Mouse (Mus musculus) fat pad, adult 2 months (tissue): ENCODE results near the gene Polg.

Experiments used
- DNase-seq: peaks from one replicate; pipeline ENCODE4 v3.0.0-alpha.2; 2011; ENCODE audit warnings: low read depth, low spot score; ENCODE audit errors: extremely low read depth

Polg gene

GRCm38 (mm10) chr7:79502152-79503102 is 36.3 kb upstream of the Polg start:
- no peak for DNase-seq

GRCm38 (mm10) chr7:79501581-79502031 is 35.4 kb upstream of the Polg start:
- DNase-seq = no peak

- DNase-seq = no peak
Observed at GRCm38 (mm10) chr7:79500681-79501306, 34.6 kb upstream of the Polg start.

DNA sequence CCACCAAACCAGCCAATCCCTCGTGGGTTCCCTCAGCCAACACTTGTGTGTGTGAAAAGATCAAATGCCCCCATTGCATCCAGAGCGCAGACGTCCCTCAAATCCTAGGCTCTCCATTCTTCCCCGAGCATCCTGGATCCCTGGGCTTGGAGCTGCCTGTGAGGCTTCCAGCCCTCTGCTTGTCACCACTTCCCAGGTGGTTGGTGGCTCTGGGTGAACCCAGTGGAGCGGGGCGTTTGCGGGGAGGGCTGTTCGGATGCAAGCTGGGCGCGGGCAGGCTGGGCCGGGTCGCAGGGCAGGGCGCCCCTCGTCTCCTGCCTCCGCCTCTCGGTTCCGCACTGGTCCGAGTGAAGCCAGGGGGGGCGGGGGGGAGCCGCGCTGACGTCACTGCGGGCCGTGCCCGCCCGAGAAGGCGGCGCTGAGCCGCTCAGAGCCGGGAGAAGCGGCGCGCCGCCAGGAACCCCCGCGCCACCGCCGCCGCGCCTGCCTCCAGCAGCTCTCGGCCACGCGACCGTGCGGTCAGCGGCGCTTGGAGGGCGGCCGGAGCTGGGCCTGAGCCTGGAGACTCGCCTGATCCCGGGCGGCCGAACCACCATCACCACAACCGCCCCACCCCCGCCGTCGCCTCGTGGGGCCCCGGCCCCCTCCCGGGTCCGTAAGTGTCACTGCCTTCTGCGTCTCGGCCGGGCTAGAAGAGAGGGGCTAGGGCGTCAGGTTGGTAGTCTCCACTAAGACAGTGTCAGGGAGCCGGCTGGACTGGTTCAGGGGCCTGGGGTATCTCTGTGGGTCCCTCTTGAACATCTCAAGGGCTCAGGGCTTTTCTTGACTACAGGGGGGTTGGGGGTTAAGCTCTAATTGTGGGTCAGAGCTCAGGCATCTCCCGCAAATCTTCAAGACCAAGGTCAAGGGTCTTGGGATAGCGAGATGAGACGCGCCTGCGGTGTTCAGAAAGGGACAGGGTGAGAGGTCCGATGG is 33.7 kb upstream of the Polg start:
- no peak for DNase-seq

- DNase-seq = no peak
Observed at GRCm38 (mm10) chr7:79498965-79499595, 32.9 kb upstream of the Polg start.

DNA sequence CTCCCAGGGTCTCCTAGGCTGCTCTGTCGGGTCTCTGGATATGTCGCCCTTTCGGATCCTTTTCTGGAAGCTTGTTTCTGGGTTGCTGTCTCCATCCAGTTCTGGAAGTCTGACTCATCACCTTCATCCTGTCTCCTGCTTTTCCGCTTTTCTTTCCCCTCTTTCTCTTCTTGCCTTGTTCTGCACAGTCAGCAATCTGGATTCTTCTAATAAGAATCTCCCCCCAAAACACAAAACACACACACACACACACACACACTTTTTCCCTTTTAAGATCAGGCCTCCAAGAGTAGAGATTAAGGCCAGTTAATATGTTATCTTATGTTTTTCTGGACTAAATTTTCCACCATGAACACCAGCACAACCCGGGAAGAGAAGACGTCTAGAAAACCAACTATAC is 32.2 kb upstream of the Polg start:
- no peak for DNase-seq

DNA sequence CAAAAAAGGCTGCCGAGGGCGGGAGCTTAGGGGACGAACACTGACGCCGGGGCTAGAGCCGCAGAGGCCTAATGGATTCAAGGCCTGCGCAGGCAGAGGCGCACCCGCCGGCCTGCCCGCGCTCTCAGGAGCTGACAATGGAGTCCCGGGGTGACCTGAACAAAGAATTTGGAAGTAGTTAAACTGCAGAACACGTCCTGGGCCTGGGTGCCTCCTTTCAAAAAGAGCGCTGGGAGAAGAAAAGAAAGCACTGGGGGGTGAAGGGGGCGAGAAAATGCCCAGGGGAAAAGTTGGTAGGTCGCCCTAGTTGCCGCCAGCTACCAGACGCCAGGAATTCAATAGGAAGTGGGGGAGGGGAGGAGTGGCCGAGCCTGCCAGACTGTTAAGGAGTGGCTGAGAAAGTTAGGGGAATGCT is 31.5 kb upstream of the Polg start:
- DNase-seq = no peak

DNA sequence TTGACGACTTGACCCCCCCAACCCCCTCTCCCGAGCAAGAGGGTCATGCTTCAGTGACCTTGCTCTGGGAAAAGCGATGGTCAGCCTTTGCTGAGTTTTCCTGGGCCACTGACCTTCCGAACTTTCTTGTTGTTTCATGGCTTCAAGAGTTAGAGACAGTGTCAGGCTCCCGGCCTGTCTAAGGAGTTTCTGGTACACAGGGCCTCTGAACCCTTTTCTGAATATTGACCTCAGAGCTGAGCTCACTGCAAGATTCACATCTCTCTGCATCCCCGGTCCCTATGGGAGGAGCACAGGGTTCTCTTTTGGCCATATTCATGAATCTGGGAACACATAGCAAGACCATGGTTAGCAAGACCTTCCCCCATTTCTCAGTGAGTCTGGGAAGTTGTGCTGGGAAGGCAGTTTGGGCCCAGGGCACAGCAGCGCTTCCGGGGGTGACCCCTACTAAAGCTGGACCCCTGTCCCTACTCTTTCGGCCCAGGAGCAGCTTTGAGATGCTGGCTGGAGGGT is 30.7 kb upstream of the Polg start:
- no peak for DNase-seq

- DNase-seq = no peak
Observed at GRCm38 (mm10) chr7:79495988-79496815, 30.0 kb upstream of the Polg start.

GRCm38 (mm10) chr7:79493915-79494314 is 27.8 kb upstream of the Polg start:
- DNase-seq = no peak

GRCm38 (mm10) chr7:79486528-79486927 is 20.4 kb upstream of the Polg start:
- no peak for DNase-seq

DNA sequence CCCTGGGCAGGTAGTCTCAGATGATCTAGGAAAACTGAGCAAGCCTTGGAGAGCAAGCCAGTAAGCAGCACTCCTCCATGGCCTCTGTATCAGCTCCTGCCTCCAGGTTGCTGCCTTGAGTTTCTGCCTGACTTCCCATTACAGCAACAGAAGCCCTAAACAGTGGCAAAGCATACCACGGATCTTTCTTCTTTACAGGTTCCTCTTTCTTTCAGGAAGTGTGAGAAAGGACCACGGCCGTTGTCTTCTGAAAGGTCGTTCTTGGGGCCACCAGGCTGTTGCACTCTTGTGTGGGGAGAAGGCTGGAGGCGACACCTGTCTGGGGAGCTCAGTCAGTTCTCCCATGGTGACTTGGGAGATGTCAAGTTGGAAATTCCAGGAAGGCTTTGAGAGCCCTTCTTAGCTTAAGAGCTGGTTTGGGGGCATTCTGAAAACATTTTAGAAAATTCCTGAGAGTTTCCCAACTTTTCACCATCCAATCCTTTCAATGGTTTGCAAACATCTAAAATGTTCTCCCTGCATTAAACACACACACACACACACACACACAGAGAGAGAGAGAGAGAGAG is 8.8 kb upstream of the Polg start:
- DNase-seq = no peak

DNA sequence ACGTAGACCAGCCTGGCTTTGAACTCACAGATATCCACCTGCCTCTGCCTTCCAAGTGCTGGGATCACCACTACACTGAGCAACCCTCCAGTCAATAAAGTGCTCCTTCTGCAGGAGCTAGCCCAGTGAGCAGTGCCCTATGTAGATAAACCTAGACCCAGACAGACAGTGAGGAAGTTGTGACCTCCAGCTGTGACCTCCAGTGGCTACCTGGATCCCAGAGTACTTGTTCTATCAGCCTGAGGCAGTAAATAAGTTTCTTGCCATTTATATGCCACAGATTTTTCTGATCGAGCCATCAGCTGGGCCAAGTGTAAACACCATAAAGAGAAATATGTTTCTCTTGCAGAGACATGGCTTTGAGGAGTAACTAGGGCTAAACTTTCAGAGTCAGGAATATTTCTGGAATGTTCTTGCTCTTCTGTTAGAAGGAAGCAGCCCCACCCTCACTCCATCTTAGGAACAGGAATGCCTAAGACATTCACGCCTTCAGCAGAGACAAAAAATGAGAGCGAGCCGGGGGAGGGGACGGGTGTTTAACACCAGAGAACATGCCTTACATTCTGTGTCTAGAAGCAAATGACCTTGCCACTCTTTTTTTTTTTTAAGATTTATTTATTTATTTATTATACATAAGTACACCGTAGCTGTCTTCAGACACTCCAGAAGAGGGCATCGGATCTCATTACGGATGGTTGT is 7.5 kb upstream of the Polg start:
- no peak for DNase-seq

DNA sequence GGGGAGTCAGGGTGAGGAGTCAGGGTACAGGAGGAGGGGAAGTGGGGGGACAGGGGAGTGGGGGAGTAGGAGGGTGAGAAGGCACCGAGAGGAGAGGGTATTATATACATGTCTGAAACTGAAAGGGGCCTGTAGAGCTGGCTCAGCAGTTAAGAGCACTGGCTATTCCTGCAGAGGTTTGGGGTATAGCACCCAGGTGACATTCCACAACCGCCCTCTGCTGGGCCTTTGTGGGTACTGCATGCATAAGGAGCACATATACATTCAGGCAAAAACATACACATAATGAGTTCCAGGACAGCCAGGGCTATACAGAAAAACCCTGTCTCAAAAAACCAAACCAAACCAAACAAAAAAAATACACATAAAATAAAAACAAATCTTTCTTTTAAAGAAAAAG is 6.6 kb upstream of the Polg start:
- no peak for DNase-seq

GRCm38 (mm10) chr7:79471436-79471835 is 5.3 kb upstream of the Polg start:
- DNase-seq = no peak

DNA sequence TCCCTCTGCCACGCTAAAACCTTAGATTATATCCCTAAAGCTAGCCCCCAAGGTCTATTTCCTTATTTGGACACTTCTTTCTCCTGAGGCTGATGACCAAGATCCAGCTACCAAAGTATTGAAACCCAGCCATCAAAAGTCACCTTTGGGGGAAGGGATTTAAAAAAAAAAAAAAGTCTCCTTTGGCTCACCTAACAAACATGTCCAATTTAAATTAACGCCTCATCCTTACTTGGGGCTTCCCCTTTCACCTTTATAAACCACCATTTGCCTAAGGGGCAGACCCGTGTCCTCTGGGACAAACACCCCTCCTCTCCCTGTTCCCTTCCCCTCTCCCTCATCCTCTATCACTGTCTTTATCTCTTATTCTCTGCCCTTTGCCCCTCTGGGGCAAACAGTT is 4.6 kb upstream of the Polg start:
- no peak for DNase-seq

- no peak for DNase-seq
Observed at GRCm38 (mm10) chr7:79469766-79470165, 3.6 kb upstream of the Polg start.

GRCm38 (mm10) chr7:79468994-79469393 is 2.8 kb upstream of the Polg start:
- DNase-seq = no peak

DNA sequence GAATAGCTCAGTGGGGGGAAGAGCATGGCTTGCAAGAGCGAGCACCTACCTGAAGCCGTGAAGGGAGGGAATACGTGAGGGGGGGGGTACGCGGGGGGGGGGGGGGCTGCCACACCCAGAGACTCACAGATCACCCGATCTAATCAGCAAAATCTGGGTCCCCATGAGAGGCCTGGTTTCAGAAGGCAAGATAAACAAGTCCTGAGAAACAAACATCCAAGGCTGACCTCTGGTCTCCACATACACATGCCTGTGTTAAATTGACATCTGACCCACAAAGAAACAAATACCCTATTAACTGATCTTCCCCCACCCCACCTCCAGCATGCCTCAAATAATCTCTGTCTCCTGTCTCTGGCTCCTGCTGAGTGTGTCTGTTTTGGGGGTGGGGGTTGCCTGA is 1.8 kb upstream of the Polg start:
- no peak for DNase-seq
